Mouse (Mus musculus) left cerebral cortex, adult 11 months (tissue): ENCODE data around the gene 2900026A02Rik.

ENCODE experiments used
- DNase-seq: peaks from one replicate; pipeline ENCODE4 v3.0.0; 2022; ENCODE audit warnings: low spot score

2900026A02Rik gene

GRCm38 (mm10) chr5:113210314-113210713 is 10.7 kb downstream of the 2900026A02Rik start:
- DNase-seq: no peak

GRCm38 (mm10) chr5:113209898-113210297 is 11.1 kb downstream of the 2900026A02Rik start:
- DNase-seq: no peak

GRCm38 (mm10) chr5:113209401-113209750 is 11.7 kb downstream of the 2900026A02Rik start:
- no peak for DNase-seq

- no peak for DNase-seq
Measured at GRCm38 (mm10) chr5:113208622-113209400, 12.2 kb downstream of the 2900026A02Rik start.

GRCm38 (mm10) chr5:113208048-113208447 is 13.0 kb downstream of the 2900026A02Rik start:
- no peak for DNase-seq

GRCm38 (mm10) chr5:113206670-113207352 is 14.2 kb downstream of the 2900026A02Rik start:
- no peak for DNase-seq

- no peak for DNase-seq
Measured at GRCm38 (mm10) chr5:113204193-113204592, 16.8 kb downstream of the 2900026A02Rik start.

- no peak for DNase-seq
Measured at GRCm38 (mm10) chr5:113199772-113200134, 21.3 kb downstream of the 2900026A02Rik start.

DNA sequence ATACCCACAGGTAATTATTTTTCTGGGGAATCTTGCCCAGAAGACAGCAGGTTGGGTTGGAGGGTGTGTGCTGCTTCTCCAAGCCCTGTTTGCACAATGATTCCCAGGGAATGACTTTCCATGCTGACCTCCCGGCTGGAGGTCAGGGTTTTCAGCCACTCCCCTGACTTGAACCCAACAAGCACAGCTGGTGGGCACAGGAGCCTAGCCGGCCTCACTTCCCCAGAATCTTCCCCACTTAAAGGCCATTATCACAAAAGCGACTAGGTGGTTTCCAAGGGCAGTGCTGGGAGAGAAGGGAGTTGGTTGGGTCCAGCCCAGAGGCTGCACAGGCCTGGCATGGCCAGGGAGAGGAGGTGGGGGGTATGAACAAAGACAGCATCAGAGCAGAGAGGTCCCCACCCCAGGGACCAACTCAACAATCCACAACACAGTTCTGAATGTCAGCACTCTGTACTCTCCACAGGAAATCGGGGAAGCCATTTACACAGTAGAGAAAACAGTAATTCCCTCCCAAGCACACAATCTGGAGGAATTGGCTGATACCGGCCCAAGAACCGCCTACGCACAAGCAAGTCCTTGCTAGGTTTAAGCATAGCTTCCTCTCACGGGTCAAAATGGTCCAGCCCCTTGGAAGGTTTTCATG is 21.8 kb downstream of the 2900026A02Rik start:
- DNase-seq: no peak

DNA sequence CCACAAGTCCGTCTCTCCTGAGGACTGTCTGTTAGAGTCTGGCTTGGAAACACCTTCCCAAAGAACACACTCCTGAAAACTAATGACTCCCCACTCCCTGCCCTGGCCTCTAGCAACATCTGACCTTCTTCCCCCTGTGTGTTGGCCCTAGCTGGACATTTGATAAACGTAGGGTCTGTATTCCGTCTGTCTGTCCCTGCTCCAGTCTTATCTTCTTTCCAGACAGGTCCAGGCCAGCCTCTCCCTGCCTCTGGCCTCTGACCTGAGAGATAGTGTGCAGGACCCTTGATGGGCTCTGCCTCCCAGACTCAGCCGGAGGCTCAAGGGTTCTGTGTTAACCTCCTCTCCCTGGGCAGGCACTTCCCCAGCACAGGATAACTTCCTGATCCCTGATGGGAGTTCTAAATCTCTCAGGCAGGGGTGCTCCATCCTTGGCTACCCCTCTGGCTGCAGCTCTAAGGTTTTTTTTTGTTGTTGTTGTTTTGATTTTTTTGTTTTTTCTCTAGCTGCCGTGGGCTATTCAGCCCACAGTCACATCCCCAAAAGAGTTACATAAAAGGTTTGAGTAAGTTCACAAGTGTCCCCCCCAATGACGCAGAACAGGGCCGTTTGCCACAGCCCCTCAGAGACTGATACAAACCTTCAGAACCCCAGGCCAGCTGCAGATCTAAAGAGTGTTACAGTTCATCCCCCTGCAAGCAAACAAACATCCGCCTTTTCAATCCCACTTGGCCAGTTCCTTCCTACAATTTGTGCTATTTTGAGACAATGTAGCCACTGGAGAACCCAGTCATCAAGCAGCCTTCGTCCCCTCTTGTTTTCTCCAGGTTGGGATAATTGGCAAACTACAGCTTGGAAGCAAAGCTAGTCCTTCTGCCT is 23.9 kb downstream of the 2900026A02Rik start:
- no peak for DNase-seq

- DNase-seq: no peak
Measured at GRCm38 (mm10) chr5:113195907-113196306, 25.1 kb downstream of the 2900026A02Rik start.

DNA sequence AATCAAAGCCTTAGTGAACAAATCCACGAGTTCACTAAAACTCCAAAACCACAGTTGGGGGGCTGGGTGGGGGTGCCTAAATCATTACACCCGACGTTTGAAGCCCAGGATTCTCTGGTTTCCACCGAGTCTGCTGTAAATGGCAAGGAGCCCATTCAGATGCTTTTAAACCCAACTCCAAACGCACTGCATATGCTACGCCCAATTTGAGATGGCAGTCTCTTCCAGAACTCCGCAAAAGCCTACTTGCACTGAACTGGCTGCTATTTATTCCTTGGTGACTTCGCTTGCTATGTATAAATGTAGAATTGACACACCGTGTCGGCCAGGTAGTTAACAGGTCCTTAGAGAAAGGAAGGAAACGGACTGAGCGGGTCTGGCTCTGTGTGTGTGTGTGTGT is 25.6 kb downstream of the 2900026A02Rik start:
- DNase-seq: no peak

DNA sequence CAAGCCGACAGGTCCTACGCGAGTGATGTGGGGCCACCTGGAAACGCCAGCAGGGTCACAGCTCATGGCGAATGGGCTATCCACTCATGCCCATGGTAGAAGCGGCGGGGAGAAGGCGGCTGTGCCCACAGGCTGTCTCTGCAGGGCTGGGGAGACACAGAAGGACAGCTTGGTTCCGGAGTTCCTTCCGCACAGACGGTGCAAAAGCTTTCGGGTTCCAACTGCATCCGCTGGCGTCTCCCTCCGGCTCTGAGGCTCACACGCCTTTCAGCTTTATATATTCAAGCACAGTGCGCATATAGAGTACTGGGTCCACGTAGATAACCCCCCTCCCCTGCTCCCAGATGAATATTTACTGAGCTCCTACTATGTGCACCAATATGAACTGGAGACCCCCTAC is 27.3 kb downstream of the 2900026A02Rik start:
- no peak for DNase-seq

DNA sequence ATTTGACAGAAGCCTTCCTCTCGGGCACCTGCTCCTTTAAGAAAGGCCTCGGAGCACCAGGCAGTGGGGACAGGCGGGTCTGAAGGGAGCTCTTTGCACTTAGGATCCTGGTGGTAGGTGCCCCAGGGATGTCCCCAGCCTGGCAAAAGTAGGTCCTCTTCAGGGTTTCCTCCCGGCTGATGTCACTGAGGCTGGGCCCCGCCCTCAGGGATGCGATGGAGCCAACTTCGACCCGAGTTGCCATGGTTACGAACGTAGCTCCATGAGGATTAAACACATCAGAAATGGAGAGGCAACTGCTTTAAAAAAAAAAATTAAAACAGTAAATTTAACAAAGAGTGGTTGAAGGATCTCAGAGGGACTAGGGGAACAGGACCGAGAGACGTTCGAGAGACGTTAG is 29.1 kb downstream of the 2900026A02Rik start:
- DNase-seq: no peak

GRCm38 (mm10) chr5:113190558-113190957 is 30.5 kb downstream of the 2900026A02Rik start:
- no peak for DNase-seq

DNA sequence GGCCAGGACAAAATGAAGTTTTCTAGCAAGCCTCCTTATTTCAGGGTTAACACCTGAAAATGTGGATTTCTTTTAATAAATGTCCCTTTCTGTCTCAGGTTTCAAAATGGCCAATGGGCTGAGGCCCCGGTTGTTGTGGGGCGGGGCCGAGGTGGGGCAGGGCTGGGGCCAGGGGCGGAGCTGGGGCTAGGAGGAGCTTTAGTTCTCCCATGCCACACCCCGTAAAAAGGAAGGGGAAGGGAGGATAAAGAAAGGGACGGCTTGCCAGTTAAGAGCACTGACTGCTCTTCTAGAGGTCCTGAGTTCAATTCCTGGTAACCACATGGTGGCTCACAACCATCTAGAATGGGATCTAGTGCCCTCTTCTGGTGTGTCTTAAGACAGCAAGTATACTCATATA is 39.6 kb downstream of the 2900026A02Rik start:
- DNase-seq: no peak

DNA sequence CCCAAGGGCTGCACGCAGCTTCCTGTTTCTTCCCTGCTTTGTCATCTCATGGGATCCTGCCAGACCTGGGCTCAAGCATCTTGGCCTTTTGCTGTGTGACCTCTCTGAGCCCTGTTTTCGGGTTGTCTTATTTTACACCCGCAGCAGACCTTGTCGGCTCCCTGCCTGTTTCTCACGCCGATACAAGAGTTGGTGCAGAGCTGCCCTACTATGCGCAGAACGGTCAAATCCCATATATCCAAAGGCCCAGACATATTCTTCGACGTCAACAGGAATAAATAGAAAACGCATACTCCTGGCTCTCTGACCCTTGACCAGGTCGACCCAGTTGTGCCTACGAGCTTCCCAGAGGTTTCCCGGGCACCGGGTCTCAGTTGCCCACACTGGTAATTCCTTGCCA is 40.3 kb downstream of the 2900026A02Rik start:
- DNase-seq: no peak

GRCm38 (mm10) chr5:113179843-113180682 is 41.0 kb downstream of the 2900026A02Rik start:
- peak; percentile 77 for DNase-seq

- DNase-seq: no peak
Measured at GRCm38 (mm10) chr5:113179451-113179842, 41.6 kb downstream of the 2900026A02Rik start.

DNA sequence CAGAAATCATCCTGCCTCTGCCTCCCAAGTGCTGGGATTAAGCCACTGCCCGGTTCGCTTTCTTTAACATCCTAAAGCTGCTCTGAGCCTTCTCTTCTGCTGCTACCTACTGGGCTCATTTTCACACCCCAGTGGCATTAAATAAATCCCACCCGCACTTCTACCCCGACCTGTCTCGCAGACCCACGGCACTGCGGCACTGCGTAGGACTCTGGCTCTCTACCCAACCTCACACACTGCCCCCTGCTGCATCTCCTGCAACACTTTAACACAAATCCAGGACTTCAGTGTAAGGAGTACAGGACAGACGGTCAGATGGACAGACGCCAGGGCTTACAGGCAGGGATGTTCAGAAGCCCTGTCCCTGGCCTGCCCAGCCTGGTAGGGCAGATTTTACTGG is 45.1 kb downstream of the 2900026A02Rik start:
- DNase-seq: no peak
